Mouse (Mus musculus) liver, postnatal 0 days (tissue): ENCODE data around the gene Fbxw7.

Source experiments
- CTCF ChIP-seq: sonication (generic); IDR thresholded peaks from 2 replicates; pipeline ENCODE4 v1.5.1; 2016; ENCODE audit warnings: antibody characterized with exemption, low read depth
- EP300 ChIP-seq: IDR thresholded peaks from 2 replicates; pipeline ENCODE4 v1.6.1; 2016; ENCODE audit warnings: antibody characterized with exemption, low read depth, mild to moderate bottlenecking

DNA sequence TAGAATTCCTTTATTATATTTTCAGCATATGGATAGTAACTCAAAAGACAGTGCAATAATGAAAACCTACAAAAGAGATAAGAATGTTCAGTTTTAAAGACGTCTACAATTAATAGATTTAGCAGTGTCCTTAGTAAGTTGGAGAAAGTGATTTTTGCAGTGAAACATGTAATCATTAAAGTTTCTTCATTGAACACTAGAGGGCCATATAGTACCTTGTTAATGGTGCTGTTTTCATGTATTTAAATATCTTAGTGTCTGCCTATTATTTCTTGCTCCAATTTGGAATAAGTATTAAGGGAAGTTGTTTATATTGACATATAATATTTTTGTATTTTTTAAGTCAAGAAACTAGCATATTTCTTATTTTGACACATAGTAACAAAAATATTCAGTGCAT is 99.2 kb downstream of the Fbxw7 start:
- TF ChIP-seq CTCF, result peak; percentile 38; the same call in 1 of the 2 replicates
- TF ChIP-seq EP300, result no peak
